Mouse (Mus musculus) spleen, adult 2 months (tissue): Measurements from ENCODE around the gene B3galt5.

Experiments used
- CTCF ChIP-seq: fragments of 200-500 bp; IDR thresholded peaks from 2 replicates; pipeline ENCODE4 v1.5.1; 2011; ENCODE audit warnings: mild to moderate bottlenecking, inconsistent platforms; ENCODE audit not compliant: insufficient read depth, insufficient read length, insufficient replicate concordance; ENCODE audit errors: extremely low read depth
- POLR2A ChIP-seq: fragments of 200-500 bp; IDR thresholded peaks from 2 replicates; pipeline ENCODE4 v1.6.1; 2011; ENCODE audit warnings: low read depth, low read length, inconsistent platforms

DNA sequence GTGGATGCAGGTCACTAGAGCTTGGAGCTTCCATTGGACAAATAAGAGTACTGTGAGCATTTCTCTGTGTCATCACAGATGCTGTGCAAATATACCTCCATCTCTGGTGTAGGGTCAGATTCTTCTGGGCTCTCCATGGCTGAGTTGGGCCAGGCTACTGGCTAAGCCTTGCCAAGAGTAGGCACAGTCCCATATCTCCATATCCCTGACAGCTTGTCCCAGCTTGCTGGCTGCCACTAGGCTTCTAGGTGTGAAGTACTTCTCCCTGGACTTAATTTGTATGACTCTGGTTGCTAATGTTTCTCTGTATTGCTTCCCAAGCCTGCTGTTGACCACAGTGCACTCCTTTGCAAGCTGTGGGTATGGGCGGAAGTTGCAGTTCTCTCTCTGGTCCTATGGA is 16.5 kb downstream of the B3galt5 start:
- TF ChIP-seq POLR2A: no peak
- no peak for TF ChIP-seq CTCF
